ENCODE assay signal across 8 mouse cellular contexts in the genomic region with DNA sequence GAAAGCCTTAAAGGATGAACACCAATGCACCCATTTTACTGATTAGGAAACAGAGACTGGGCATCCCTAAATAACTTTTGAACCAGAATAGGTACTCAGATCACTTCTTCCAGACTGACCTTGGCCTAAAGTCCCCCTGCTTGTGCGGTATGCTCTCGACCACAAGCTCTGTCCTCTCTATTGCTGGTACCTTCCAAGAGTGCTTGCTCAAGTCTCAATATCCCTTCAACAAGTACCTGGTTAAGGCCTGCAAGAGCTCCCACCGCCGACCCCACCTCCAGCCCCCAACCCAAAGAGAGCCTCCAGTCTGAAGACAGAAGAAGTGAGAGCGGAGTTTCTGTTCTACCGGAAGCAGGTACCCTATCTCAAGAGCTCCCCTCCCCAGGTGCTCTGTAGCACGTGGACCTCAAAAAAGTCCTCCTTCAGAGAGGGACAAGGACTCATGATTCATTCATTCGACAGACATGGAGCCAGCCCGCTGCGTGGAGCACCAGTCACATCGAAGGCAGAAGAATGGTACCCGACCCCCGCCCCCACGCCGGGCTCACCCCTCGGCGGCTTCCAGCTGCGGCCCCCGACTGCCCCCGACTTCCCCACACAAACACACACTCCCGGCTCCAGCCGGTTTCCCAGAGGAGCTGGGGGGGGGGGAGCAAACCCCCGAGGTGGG. TPM values are rescaled to one million over a fixed set of nuclear protein-coding genes. Genes with fewer than 3 reads are reported as not detected.
DNase-seq lines count a peak whose midpoint lies in the region; ATAC-seq and TF ChIP-seq lines count a peak whose summit lies in the region.

No protein-coding gene starts in this region.

- TF ChIP-seq POLR2A in kidney, adult 2 months (IDR thresholded peaks at IDR 0.05; ENCODE audit: low read depth, low read length) = no peak

- DNase-seq in kidney, adult 2 months = no peak
- DNase-seq in kidney, postnatal 36 days = no peak
- no peak for DNase-seq in ES-E14 (ENCODE audit: low read depth, low spot score)
- DNase-seq in cerebellum, postnatal 10 days = peak; percentile 72 to 73
- no peak for DNase-seq in spleen, adult 12 weeks (ENCODE audit: low spot score)
- DNase-seq in gastrocnemius, postnatal 36 days = no peak

- no peaks in the 10 kb centered on the region for H3K4me1 ChIP-seq in kidney, adult 2 months (ENCODE audit: control insufficient read depth, insufficient read depth, low read length)
- peaks cover 0 to 3% of the 10 kb centered on the region in 2 experiments; a peak in 1 of 4 replicates for H3K4me1 ChIP-seq in ES-E14 (ENCODE audit: control insufficient read depth in 2 of 2, insufficient read depth in 2 of 2, low read length in 2 of 2, poor library complexity in 1 of 2)
- H3K4me1 ChIP-seq in hindbrain, embryonic 16.5 days (ENCODE audit: control insufficient read depth, insufficient read depth, low read depth, low read length) = peaks cover 27% of the 10 kb centered on the region
- H3K4me1 ChIP-seq in neural tube, embryonic 12.5 days = peaks cover 49% of the 10 kb centered on the region

- ATAC-seq in hindbrain, embryonic 16.5 days = peak; percentile 18; the same call in 1 of the 2 replicates
- ATAC-seq in neural tube, embryonic 12.5 days (ENCODE audit: low FRiP score, low read depth) = peak; percentile 14

- intact Hi-C loops in gastrocnemius, postnatal 36 days (cut with DNase I) = no loop called here

- H3K4me2 ChIP-seq in hindbrain, embryonic 16.5 days (ENCODE audit: low read length) = peak overlapping the region; percentile 76
- H3K4me2 ChIP-seq in neural tube, embryonic 12.5 days (replicated peaks) = peak overlapping the region; percentile 83

- in situ Hi-C loops in ES-E14 (cut with MboI; ENCODE audit: low sequenced_read_pairs in 2 of 2, unreplicated experiment in 2 of 2) = no loop called here

- H3K27me3 ChIP-seq in kidney, adult 2 months (replicated peaks; ENCODE audit: control insufficient read depth, insufficient read depth, low read length) = no peaks in the 10 kb centered on the region
- no peaks in the 10 kb centered on the region for H3K27me3 ChIP-seq in hindbrain, embryonic 16.5 days (replicated peaks; ENCODE audit: control insufficient read depth, insufficient read depth, low read length)
- 0 out of 2 replicates have a peak, but pooled peaks cover 4% of the 10 kb centered on the region for H3K27me3 ChIP-seq in neural tube, embryonic 12.5 days (replicated peaks)

- no peaks in the 10 kb centered on the region for H3K9me3 ChIP-seq in ES-E14 (ENCODE audit: control insufficient read depth, insufficient read depth, low read depth, low read length)
- H3K9me3 ChIP-seq in hindbrain, embryonic 16.5 days (ENCODE audit: control insufficient read depth, low read length) = no peaks in the 10 kb centered on the region
- H3K9me3 ChIP-seq in neural tube, embryonic 12.5 days = no peaks in the 10 kb centered on the region

- 15% methylated on average over 23 of the region's 23 CpGs for WGBS in kidney, adult 2 months
- WGBS in hindbrain, embryonic 16.5 days = under 1% methylated on average over 22 of the region's 23 CpGs
- 3% methylated on average over 23 of the region's 23 CpGs for WGBS in neural tube, embryonic 12.5 days

- no peak for TF ChIP-seq CTCF in kidney, adult 2 months (conservative IDR thresholded peaks at IDR 0.05; ENCODE audit: insufficient read depth, insufficient read length, low read depth, low read length)

- peak overlapping the region; percentile 76 for H3K4me3 ChIP-seq in kidney, adult 2 months (ENCODE audit: insufficient read depth, low read depth, low read length)
- H3K4me3 ChIP-seq in ES-E14 (ENCODE audit: insufficient read depth in 1 of 2, low read depth in 1 of 2, low read length in 2 of 2, poor library complexity in 1 of 2, severe bottlenecking in 1 of 2) = peak overlapping the region; percentile 76 to 98
- peak overlapping the region; percentile 56 for H3K4me3 ChIP-seq in hindbrain, embryonic 16.5 days (ENCODE audit: low read length)
- H3K4me3 ChIP-seq in neural tube, embryonic 12.5 days = peak overlapping the region; percentile 70

- H3K9ac ChIP-seq in ES-E14 (ENCODE audit: insufficient read depth, low read depth, low read length, poor library complexity, severe bottlenecking) = peak overlapping the region; percentile 85
- peak overlapping the region; percentile 72 for H3K9ac ChIP-seq in hindbrain, embryonic 16.5 days (ENCODE audit: low read depth, low read length)
- H3K9ac ChIP-seq in neural tube, embryonic 12.5 days = peak overlapping the region; percentile 88

- no peaks in the 10 kb centered on the region for H3K36me3 ChIP-seq in kidney, adult 2 months (ENCODE audit: control insufficient read depth, insufficient read depth, low read length)
- H3K36me3 ChIP-seq in ES-E14 (ENCODE audit: control insufficient read depth, insufficient read depth, low read length, poor library complexity, severe bottlenecking) = peaks cover 3% of the 10 kb centered on the region; the same call in 1 of the 2 replicates
- no peaks in the 10 kb centered on the region for H3K36me3 ChIP-seq in hindbrain, embryonic 16.5 days (ENCODE audit: control insufficient read depth, insufficient read depth, low read length)
- peaks cover 16% of the 10 kb centered on the region for H3K36me3 ChIP-seq in neural tube, embryonic 12.5 days

- H3K27ac ChIP-seq in kidney, adult 2 months (ENCODE audit: insufficient read depth, low read depth, low read length) = no peak overlapping the region
- peak overlapping the region; percentile 14; the same call in 1 of the 2 replicates for H3K27ac ChIP-seq in ES-E14 (ENCODE audit: insufficient read depth, low read depth, low read length, poor library complexity, severe bottlenecking)
- H3K27ac ChIP-seq in hindbrain, embryonic 16.5 days (ENCODE audit: low read depth, low read length) = peak overlapping the region; percentile 85
- H3K27ac ChIP-seq in neural tube, embryonic 12.5 days = peak overlapping the region; percentile 87

TF ChIP-seq in ES-E14, 5 proteins besides CTCF, POLR2A, EP300 and RAD21:
- TF ChIP-seq HCFC1 (IDR thresholded peaks at IDR 0.05; ENCODE audit: borderline replicate concordance, insufficient read depth, low read length) (no peak), ZNF384 (IDR thresholded peaks at IDR 0.05; ENCODE audit: low read depth, low read length) (no peak), CHD2 (IDR thresholded peaks at IDR 0.05; ENCODE audit: low read depth, low read length) (no peak), ZC3H11A (IDR thresholded peaks at IDR 0.05; ENCODE audit: borderline replicate concordance, low read depth, low read length) (no peak), MAFK (IDR thresholded peaks at IDR 0.05; ENCODE audit: insufficient read depth, low read depth, low read length) (no peak)
TF ChIP-seq in ES-E14: peak in this region for 0.

RNA-seq across cellular contexts. Expression of a gene that starts 2.1 kb away (rescaled TPM):
- 2.3 and 3.5 TPM in 2 replicates for polyA plus RNA-seq in kidney, adult 2 months (2012; rRNA removed)
- 5.2 and 7.5 TPM in 2 replicates for total RNA-seq in ES-E14 (2012; rRNA removed)
- polyA plus RNA-seq in hindbrain, embryonic 16.5 days (2015; fragmentation: Nextera tagmentation; extraction: Ambion mirVana) = 59.3 and 62.7 TPM in 2 replicates
- polyA plus RNA-seq in neural tube, embryonic 12.5 days (2016; fragmentation: Nextera tagmentation; extraction: Ambion mirVana) = 45.2 and 47.2 TPM in 2 replicates
- total RNA-seq in gastrocnemius, postnatal 36 days (2021) = 10 to 100 TPM; 26.4 to 33.6 TPM

RNA-seq across cellular contexts. Expression of a gene that starts 15.2 kb away (rescaled TPM):
- polyA plus RNA-seq in kidney, adult 2 months (2012; rRNA removed) = 62.1 and 67.1 TPM in 2 replicates
- total RNA-seq in ES-E14 (2012; rRNA removed) = not detected in 2 replicates
- 0.40 and 0.54 TPM in 2 replicates for polyA plus RNA-seq in hindbrain, embryonic 16.5 days (2015; fragmentation: Nextera tagmentation; extraction: Ambion mirVana)
- polyA plus RNA-seq in neural tube, embryonic 12.5 days (2016; fragmentation: Nextera tagmentation; extraction: Ambion mirVana) = 0.46 and 0.49 TPM in 2 replicates
- 10 to 100 TPM; 17.6 to 18.2 TPM for total RNA-seq in gastrocnemius, postnatal 36 days (2021)

RNA-seq across cellular contexts. Expression of a gene that starts 39.3 kb away (rescaled TPM):
- polyA plus RNA-seq in kidney, adult 2 months (2012; rRNA removed) = 67.8 and 92.4 TPM in 2 replicates
- 12.8 and 14.8 TPM in 2 replicates for total RNA-seq in ES-E14 (2012; rRNA removed)
- 32.1 and 33.4 TPM in 2 replicates for polyA plus RNA-seq in hindbrain, embryonic 16.5 days (2015; fragmentation: Nextera tagmentation; extraction: Ambion mirVana)
- 13.0 and 15.6 TPM in 2 replicates for polyA plus RNA-seq in neural tube, embryonic 12.5 days (2016; fragmentation: Nextera tagmentation; extraction: Ambion mirVana)
- total RNA-seq in gastrocnemius, postnatal 36 days (2021) = 100 to 1,000 TPM; 126 to 167 TPM

RNA-seq across cellular contexts. Expression of a gene that starts 42.0 kb away (rescaled TPM):
- polyA plus RNA-seq in kidney, adult 2 months (2012; rRNA removed) = not detected in 2 replicates
- not detected in 2 replicates for total RNA-seq in ES-E14 (2012; rRNA removed)
- not detected in 2 replicates for polyA plus RNA-seq in hindbrain, embryonic 16.5 days (2015; fragmentation: Nextera tagmentation; extraction: Ambion mirVana)
- polyA plus RNA-seq in neural tube, embryonic 12.5 days (2016; fragmentation: Nextera tagmentation; extraction: Ambion mirVana) = not detected in 2 replicates
- total RNA-seq in gastrocnemius, postnatal 36 days (2021) = not detected

RNA-seq across cellular contexts. Expression of a gene that starts 59.3 kb away (rescaled TPM):
- polyA plus RNA-seq in kidney, adult 2 months (2012; rRNA removed) = 2.0 TPM in 2 replicates
- not detected in 2 replicates for total RNA-seq in ES-E14 (2012; rRNA removed)
- 0.10 and 0.12 TPM in 2 replicates for polyA plus RNA-seq in hindbrain, embryonic 16.5 days (2015; fragmentation: Nextera tagmentation; extraction: Ambion mirVana)
- 0.20 and 0.22 TPM in 2 replicates for polyA plus RNA-seq in neural tube, embryonic 12.5 days (2016; fragmentation: Nextera tagmentation; extraction: Ambion mirVana)
- not detected for total RNA-seq in gastrocnemius, postnatal 36 days (2021)

Comparison
In these comparisons a context has a peak if more than half of its experiments do, and no peak if none do; other contexts are left out.
1. DNase-seq: peak in cerebellum, postnatal 10 days (2 of 2); none in kidney, adult 2 months (single experiment), kidney, postnatal 36 days (0 of 2), ES-E14 (single experiment), spleen, adult 12 weeks (single experiment) and gastrocnemius, postnatal 36 days (0 of 2).
2. RNA of a gene that starts 2.1 kb away (polyA plus RNA-seq): 59.3 to 62.7 TPM in hindbrain, embryonic 16.5 days and 45.2 to 47.2 TPM in neural tube, embryonic 12.5 days; 2.3 to 3.5 TPM in kidney, adult 2 months; every median in the first group is over 10 times any median in the second.
3. RNA of a gene that starts 15.2 kb away (polyA plus RNA-seq): 62.1 to 67.1 TPM in kidney, adult 2 months; 0.40 to 0.54 TPM in hindbrain, embryonic 16.5 days and 0.46 to 0.49 TPM in neural tube, embryonic 12.5 days; every median in the first group is over 10 times any median in the second.
4. Peak in every context shown above with its lines, with median percentiles within 50 percentile points of each other: H3K4me3 ChIP-seq and H3K9ac ChIP-seq.